Mouse (Mus musculus) adipocyte (in vitro differentiated cells): ENCODE measurements around the gene Lin28b.

Experiments used
- DNase-seq: peaks from one replicate; pipeline ENCODE4 v3.0.0-alpha.2; 2016; ENCODE audit warnings: low spot score

Gene Lin28b

DNA sequence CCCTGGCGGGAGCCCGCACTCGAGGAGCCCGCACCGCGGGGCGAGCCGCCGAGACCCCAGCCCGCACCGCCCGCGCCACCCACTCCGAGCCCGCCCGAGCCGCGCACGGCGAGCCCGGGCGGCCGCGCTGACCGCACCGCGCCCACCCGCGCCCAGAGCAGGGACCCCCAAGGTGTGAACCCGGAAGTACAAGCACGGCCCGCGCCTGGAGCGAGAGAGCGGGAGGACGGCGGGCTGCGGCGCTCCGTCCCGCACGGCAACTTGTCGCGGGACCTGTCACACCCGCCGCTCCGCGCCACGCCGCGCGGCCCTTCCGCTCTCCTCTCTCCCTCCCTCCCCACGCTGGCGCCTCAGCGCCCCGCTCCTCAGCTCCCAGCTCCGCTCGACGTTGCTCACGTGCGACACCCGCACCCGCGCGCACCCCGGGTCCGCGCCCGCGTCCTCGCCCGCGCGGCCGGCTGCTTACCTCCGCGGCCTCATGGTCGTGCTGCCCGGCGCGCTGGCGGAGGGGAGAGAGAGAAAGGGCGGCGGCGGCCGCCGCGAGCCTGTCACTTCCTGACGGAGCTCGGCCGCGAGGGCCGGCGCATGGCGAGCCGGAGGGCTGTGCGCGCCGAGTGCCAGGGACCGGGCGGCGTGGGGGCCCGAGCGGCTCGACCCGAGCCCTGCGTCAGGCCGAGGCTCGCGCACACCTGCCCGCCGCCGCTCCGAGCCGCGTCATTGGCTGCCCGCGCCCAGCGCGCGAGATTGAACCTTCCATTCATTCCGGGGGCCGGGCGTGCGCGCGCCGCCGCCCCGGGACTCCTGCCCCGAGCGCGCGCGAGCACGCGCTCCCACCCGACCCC, at the start of gene Lin28b:
Gene Lin28b (minus strand): TSS at position 635 of the 842 bp plus-strand sequence.
- DNase-seq, result no peak

GRCm38 (mm10) chr10:45511764-45512163, 25.6 kb upstream of the Lin28b start:
- DNase-seq, result peak; percentile 33

GRCm38 (mm10) chr10:45510662-45511061, 24.5 kb upstream of the Lin28b start:
- no peak for DNase-seq

GRCm38 (mm10) chr10:45500259-45500658, 14.1 kb upstream of the Lin28b start:
- peak; percentile 17 for DNase-seq

DNA sequence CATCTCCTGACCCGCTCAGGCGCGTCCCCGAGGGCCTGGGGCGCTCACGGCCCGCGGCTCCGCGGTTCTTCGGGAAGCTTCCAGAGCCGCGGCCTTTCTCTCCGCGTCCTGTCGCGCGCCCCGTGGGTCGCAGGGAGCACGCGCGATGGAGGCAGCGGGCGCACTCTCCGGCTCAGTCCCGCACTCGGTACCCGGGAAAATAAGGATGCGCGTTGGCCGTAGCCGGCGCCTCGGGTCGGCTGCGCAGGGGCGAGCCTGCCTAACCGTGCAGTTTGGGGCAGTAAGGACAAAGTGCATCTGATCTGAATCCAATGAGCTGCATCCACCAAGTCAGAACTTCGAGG, 380 bp upstream of the Lin28b start:
- DNase-seq, result no peak

DNA sequence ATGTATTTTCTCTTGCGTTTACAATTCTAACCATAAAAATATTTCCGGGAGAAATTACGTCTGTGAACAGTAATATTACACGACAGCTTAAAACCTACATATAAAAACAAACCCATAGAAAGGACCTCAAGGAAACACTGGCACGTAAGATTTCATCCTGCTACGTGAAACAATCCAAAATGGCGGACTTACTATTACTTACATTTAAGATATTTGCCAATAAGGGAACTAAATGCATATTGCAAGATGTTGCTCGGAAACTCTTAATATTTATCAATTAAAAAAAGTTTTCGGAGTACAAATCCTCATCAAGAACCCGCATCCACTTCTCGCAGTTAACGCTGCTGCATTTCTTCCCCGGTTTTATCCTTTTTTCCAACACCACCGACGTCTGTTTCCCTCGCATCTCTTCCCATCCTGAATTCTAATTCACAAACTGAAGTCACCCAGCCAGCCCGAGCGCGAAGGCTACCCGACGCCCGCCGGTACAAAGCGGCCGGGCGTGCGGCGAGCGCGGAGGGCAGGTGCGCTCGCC, 902 bp downstream of the Lin28b start:
- no peak for DNase-seq

DNA sequence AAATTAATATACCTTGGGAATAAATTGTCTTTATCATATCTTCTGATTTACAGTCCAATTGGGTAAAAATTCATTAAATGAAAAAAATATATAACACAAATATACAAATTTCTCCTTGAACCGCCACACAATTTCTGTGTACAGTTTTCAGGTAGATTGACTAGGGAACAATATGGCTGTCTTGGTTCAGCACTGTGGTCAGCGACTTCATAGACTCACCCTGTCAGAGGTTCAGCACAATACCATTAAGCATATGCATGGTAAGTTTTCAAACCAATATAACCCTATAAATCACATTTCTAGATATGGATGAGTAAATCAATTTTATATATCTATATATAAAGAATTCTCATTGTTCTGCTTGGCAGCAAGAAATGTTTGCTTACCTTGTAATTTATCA, 3.0 kb downstream of the Lin28b start:
- peak; percentile 41 for DNase-seq

GRCm38 (mm10) chr10:45473663-45474333, 12.4 kb downstream of the Lin28b start:
- no peak for DNase-seq

- DNase-seq, result no peak
These were observed 13.1 kb downstream of the Lin28b start for GRCm38 (mm10) chr10:45473143-45473484.

DNA sequence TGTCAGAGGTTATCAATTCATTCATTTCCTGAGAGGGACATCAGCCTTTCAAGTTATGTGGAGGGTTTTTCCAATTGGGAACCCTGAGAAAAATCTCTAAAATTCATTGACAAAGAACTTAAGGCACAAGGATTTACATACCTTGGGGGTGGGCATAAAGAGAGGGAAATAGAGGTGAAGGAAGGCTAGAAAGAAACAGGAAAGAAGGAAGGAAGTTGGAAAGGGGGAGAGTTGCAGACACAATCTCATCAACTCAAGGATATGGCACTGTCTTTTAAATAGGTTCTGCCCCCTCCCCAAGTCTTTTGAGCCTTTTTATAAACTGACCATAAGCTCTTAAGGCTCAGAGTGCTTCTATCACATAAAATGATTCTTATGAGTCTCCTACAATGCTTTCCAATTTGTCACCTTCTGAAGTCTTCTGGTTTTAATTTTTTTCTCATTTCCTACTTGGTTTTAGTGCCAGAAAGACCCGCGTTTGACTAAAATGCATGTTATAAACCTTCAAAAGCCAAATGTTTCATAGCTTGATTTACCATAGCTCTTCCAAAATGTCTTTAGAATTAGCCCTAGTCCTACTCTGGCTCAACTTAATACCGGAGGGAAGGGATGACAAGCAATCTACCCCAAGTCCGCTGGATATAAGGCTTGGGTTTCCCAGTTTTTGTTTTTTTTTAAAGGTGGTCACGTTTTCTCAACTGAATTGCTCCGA, 13.6 kb downstream of the Lin28b start:
- DNase-seq, result no peak

GRCm38 (mm10) chr10:45471321-45471720, 14.9 kb downstream of the Lin28b start:
- no peak for DNase-seq

DNA sequence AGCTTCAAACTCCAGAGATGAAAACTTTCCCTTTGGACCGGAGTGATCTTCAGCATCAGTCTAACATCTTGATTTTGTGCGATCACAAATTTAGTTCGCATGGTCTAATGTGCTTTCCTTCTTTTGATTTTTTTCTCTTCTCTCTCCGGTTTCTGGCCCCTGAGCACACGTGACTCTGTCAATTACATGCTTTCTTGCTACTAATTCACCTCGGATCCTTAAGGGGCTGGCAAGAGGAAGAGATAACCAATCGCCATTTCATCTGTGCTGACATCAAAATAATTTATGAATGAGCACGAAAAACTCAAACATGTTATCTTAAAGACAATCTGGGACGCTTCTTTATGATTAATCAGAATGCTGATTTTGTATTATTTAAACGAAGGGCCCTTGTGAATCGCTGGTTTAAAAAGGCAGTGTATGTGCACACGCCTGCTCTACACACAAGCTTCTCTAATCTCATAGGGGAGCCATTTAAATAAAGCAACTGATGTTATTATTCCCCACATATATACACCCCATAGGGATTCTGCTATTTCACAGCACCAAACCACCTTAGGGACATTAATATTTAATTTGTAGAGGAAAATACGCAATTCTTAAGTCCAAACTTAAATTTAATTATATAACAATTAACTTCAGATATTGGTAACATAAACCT, 16.0 kb downstream of the Lin28b start:
- no peak for DNase-seq

GRCm38 (mm10) chr10:45469027-45469996, 16.9 kb downstream of the Lin28b start:
- peak; percentile 47 for DNase-seq

GRCm38 (mm10) chr10:45468180-45468915, 17.8 kb downstream of the Lin28b start:
- peak; percentile 8 for DNase-seq

GRCm38 (mm10) chr10:45458637-45459036, 27.6 kb downstream of the Lin28b start:
- no peak for DNase-seq

- no peak for DNase-seq
These were observed 28.1 kb downstream of the Lin28b start for GRCm38 (mm10) chr10:45458074-45458473.

- DNase-seq, result no peak
These were observed 39.6 kb downstream of the Lin28b start for GRCm38 (mm10) chr10:45446625-45447024.

DNA sequence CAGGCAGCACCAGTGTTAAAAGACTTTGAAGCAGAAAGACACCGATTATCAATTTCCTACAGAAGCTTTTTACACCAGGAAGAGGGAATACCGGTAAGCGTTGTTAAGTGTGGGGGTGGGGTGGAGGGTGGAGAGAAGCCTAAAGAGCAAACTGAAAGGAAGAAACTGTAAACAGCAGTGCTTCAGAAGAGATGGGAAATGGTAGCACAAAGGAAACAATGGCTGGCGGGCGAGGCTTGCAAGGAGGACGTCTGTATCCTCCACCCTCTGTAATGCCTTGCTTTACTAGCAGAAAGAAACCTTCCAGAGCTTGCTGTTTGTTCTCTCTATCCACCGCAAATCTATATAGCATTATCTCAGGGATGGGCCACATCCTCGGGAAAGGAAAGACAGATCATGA, 40.0 kb downstream of the Lin28b start:
- no peak for DNase-seq

GRCm38 (mm10) chr10:45422372-45422771, 63.8 kb downstream of the Lin28b start:
- DNase-seq, result peak; percentile 65

GRCm38 (mm10) chr10:45412144-45412543, 74.1 kb downstream of the Lin28b start:
- DNase-seq, result no peak
